Comparison of ENCODE assay signal across 16 mouse cellular contexts in genomic region chr1:62629952-62630351, GRCm38 (mm10).
A peak's percentile ranks its signal among the peaks of the same experiment; 100 is the strongest.
DNase-seq lines count a peak whose midpoint lies in the region; ATAC-seq and TF ChIP-seq lines count a peak whose summit lies in the region.
"Had no signal": no experiment of that assay in that cellular context is flagged by ENCODE, and none has a peak within 500 bp of the region (broad histone marks: within the 10 kb centered on the region; RNA-seq: fewer than 3 reads in every experiment).

No protein-coding gene starts in this region.

- H3K27ac ChIP-seq in forebrain, postnatal 0 days (ENCODE audit: low read depth, low read length), result no peak overlapping the region
- H3K27ac ChIP-seq in forebrain, embryonic 11.5 days (ENCODE audit: low read depth, low read length), result no peak overlapping the region
- H3K27ac ChIP-seq: hindbrain, embryonic 14.5 days; limb, embryonic 13.5 days; macrophage; neural tube, embryonic 13.5 days had no signal

- peak; percentile 57 for DNase-seq in forebrain, postnatal 0 days
- DNase-seq in forebrain, embryonic 11.5 days (ENCODE audit: low spot score), result no peak
- peak; percentile 29 to 39 for DNase-seq in left cerebral cortex, postnatal 14 days (ENCODE audit: low spot score in 2 of 2)
- no peak for DNase-seq in left cerebral cortex, adult 8-10 months (ENCODE audit: low spot score in 2 of 2)
- peak; percentile 20 for DNase-seq in brain, embryonic 18.5 days (ENCODE audit: low read depth, low spot score)
- DNase-seq in lung, postnatal 25 days (ENCODE audit: low spot score), result peak; percentile 39
- DNase-seq in cerebellum, postnatal 25 days, result no peak
- DNase-seq: B cell, adult 2 months; cerebellum, adult 11-12 months; kidney, adult 8-10 months; thymus, postnatal 4 days had no signal

- no peaks in the 10 kb centered on the region for H3K36me3 ChIP-seq in forebrain, postnatal 0 days (ENCODE audit: insufficient read depth)
- no peaks in the 10 kb centered on the region for H3K36me3 ChIP-seq in forebrain, embryonic 11.5 days (ENCODE audit: control insufficient read depth, insufficient read depth, low read length)
- H3K36me3 ChIP-seq: limb, embryonic 13.5 days; neural tube, embryonic 13.5 days had no signal

- no peak overlapping the region for H3K4me3 ChIP-seq in forebrain, postnatal 0 days (ENCODE audit: low read depth, low read length)
- no peak overlapping the region for H3K4me3 ChIP-seq in forebrain, embryonic 11.5 days (ENCODE audit: low read depth, low read length)
- H3K4me3 ChIP-seq: limb, embryonic 13.5 days; neural tube, embryonic 13.5 days had no signal

- no peak for ATAC-seq in forebrain, postnatal 0 days
- no peak for ATAC-seq in forebrain, embryonic 11.5 days (replicated peaks; ENCODE audit: low FRiP score)
- ATAC-seq: midbrain, embryonic 16.5 days had no signal

- TF ChIP-seq CTCF in forebrain, postnatal 0 days (IDR thresholded peaks at IDR 0.05; ENCODE audit: low read depth), result no peak

- H3K4me1 ChIP-seq in forebrain, postnatal 0 days (ENCODE audit: insufficient read depth), result no peaks in the 10 kb centered on the region
- H3K4me1 ChIP-seq in forebrain, embryonic 11.5 days (replicated peaks; ENCODE audit: control insufficient read depth, insufficient read depth, low read length), result no peaks in the 10 kb centered on the region
- H3K4me1 ChIP-seq: neural tube, embryonic 13.5 days had no signal

- no peaks in the 10 kb centered on the region for H3K27me3 ChIP-seq in forebrain, postnatal 0 days (ENCODE audit: insufficient read depth, low read length)
- H3K27me3 ChIP-seq in forebrain, embryonic 11.5 days (ENCODE audit: control insufficient read depth, insufficient read depth, low read length), result no peaks in the 10 kb centered on the region
- H3K27me3 ChIP-seq: neural tube, embryonic 13.5 days had no signal

- WGBS in forebrain, postnatal 0 days, result 37% methylated on average over 1 of the region's 1 CpGs
- 94% methylated on average over 1 of the region's 1 CpGs for WGBS in forebrain, embryonic 11.5 days

- H3K9ac ChIP-seq in forebrain, postnatal 0 days, result no peak overlapping the region
- H3K9ac ChIP-seq in forebrain, embryonic 11.5 days (ENCODE audit: low read length), result no peak overlapping the region
- H3K9ac ChIP-seq: hindbrain, embryonic 14.5 days; limb, embryonic 13.5 days; neural tube, embryonic 13.5 days had no signal

- H3K4me2 ChIP-seq in forebrain, postnatal 0 days (ENCODE audit: low read depth), result no peak overlapping the region
- no peak overlapping the region for H3K4me2 ChIP-seq in forebrain, embryonic 11.5 days (ENCODE audit: low read depth, low read length, severe bottlenecking)
- H3K4me2 ChIP-seq: hindbrain, embryonic 14.5 days; limb, embryonic 13.5 days; neural tube, embryonic 13.5 days had no signal

- intact Hi-C loops in left cerebral cortex, postnatal 14 days (cut with DNase I), result no loop called here

- no peaks in the 10 kb centered on the region for H3K9me3 ChIP-seq in forebrain, postnatal 0 days (ENCODE audit: low read length)
- H3K9me3 ChIP-seq in forebrain, embryonic 11.5 days (ENCODE audit: control insufficient read depth, low read length), result no peaks in the 10 kb centered on the region
- H3K9me3 ChIP-seq: limb, embryonic 13.5 days; neural tube, embryonic 13.5 days had no signal

Comparison
In these comparisons a context has a peak if more than half of its experiments do, and no peak if none do; other contexts are left out.
1. DNase-seq: peak in forebrain, postnatal 0 days (single experiment), left cerebral cortex, postnatal 14 days (2 of 2), brain, embryonic 18.5 days (single experiment) and lung, postnatal 25 days (single experiment); none in forebrain, embryonic 11.5 days (single experiment), left cerebral cortex, adult 8-10 months (0 of 2) and cerebellum, postnatal 25 days (0 of 2).